Mouse (Mus musculus) heart, postnatal 0 days (tissue): Measurements from ENCODE around the gene A830005F24Rik. TPM values are rescaled to one million over a fixed set of nuclear protein-coding genes. Genes with fewer than 3 reads are reported as not detected.
A peak's percentile ranks its signal among the peaks of the same experiment; 100 is the strongest.

Experiments
- ATAC-seq: fragments of 200-750 bp; cut with Nextera tagmentation; 2 replicates; pipeline ENCODE4 v1.8.0; 2017; ENCODE audit warnings: low read depth, moderate number of reproducible peaks, moderate library complexity; ENCODE audit not compliant: insufficient read depth
- DNase-seq: peaks from one replicate; pipeline ENCODE4 v3.0.0-alpha.2; 2016; ENCODE audit warnings: low spot score
- H3K27ac ChIP-seq: fragments of 300-500 bp; sonication (generic); 2 replicates; pipeline ENCODE4 v1.5.1; 2014; ENCODE audit warnings: low read depth, mild to moderate bottlenecking
- H3K27me3 ChIP-seq: fragments of 300-500 bp; sonication (generic); 2 replicates; pipeline ENCODE4 v1.6.1; 2014; ENCODE audit warnings: low read length, mixed read lengths; ENCODE audit not compliant: control insufficient read depth, insufficient read depth
- H3K36me3 ChIP-seq: fragments of 300-500 bp; sonication (generic); replicated peaks from 2 replicates; pipeline ENCODE4 v1.6.1; 2014; ENCODE audit warnings: low read length, mixed read lengths; ENCODE audit not compliant: control insufficient read depth, insufficient read depth
- H3K4me1 ChIP-seq: fragments of 300-500 bp; sonication (generic); 2 replicates; pipeline ENCODE4 v1.6.1; 2014; ENCODE audit warnings: antibody characterized with exemption; ENCODE audit not compliant: control insufficient read depth, insufficient read depth
- H3K4me2 ChIP-seq: fragments of 300-500 bp; sonication (generic); 2 replicates; pipeline ENCODE4 v1.6.1; 2014; ENCODE audit warnings: low read depth, mild to moderate bottlenecking, low read length, moderate library complexity
- H3K4me3 ChIP-seq: fragments of 300-500 bp; sonication (generic); 2 replicates; pipeline ENCODE4 v1.5.1; 2014; ENCODE audit warnings: low read depth, low read length
- H3K9ac ChIP-seq: fragments of 300-500 bp; sonication (generic); replicated peaks from 2 replicates; pipeline ENCODE4 v1.6.1; 2014; ENCODE audit warnings: low read depth, low read length, mixed read lengths
- H3K9me3 ChIP-seq: fragments of 300-500 bp; sonication (generic); replicated peaks from 2 replicates; pipeline ENCODE4 v1.6.1; 2016; ENCODE audit warnings: low read length; ENCODE audit not compliant: control insufficient read depth
- CTCF ChIP-seq: IDR thresholded peaks from 2 replicates; pipeline ENCODE4 v1.5.1; 2016; ENCODE audit warnings: antibody characterized with exemption, control low read depth, low read depth
- EP300 ChIP-seq: IDR thresholded peaks from 2 replicates; pipeline ENCODE4 v1.6.1; 2016; ENCODE audit warnings: antibody characterized with exemption, low read depth
- WGBS: fragments of 180-500 bp; shearing (Covaris S2); extraction: QIAGEN DNeasy Blood & Tissue Kit; methylation state at CpG from one replicate; pipeline ENCODE4 v1.1.7; 2014; 5-methylcytosine and 5-hydroxymethylcytosine counted together
- polyA plus RNA-seq: library from polyadenylated mRNA; unstranded; fragments of >200 nt; fragmentation: Nextera tagmentation; extraction: Ambion mirVana; gene quantifications from 2 replicates; pipeline ENCODE4 v1.2.1, GENCODE M21; 2015
- total RNA-seq: library from RNA; depleted of rRNA; stranded (reverse); fragments of >200 nt; gene quantifications from 2 replicates; pipeline ENCODE4 v1.2.3, GENCODE M21; 2014; ENCODE audit warnings: low replicate concordance

Gene A830005F24Rik
- total and polyA plus RNA-seq, 2 experiments from 2014 or later, result 0.20 TPM; not detected in 1

- DNase-seq (no peak), ATAC-seq (no peak)
- no peak overlapping the region for H3K9ac ChIP-seq
- no peak overlapping the region for H3K4me2 ChIP-seq
- H3K4me3 ChIP-seq, result no peak overlapping the region
- TF ChIP-seq EP300 (no peak), CTCF (no peak)
- WGBS, result 87% methylated on average over 35 of the region's 35 CpGs
- H3K9me3 ChIP-seq, result no peaks in the 10 kb centered on the region
- H3K36me3 ChIP-seq, result peaks cover 39% of the 10 kb centered on the region
- H3K27ac ChIP-seq, result no peak overlapping the region
- H3K27me3 ChIP-seq, result no peaks in the 10 kb centered on the region
- H3K4me1 ChIP-seq, result peaks cover 10% of the 10 kb centered on the region
Observed at GRCm38 (mm10) chr13:48490396-48491182, 22.8 kb upstream of the A830005F24Rik start.

- no peaks in the 10 kb centered on the region for H3K9me3 ChIP-seq
- TF ChIP-seq EP300 (no peak), CTCF (no peak)
- 17% methylated on average over 4 of the region's 5 CpGs for WGBS
- H3K4me2 ChIP-seq, result no peak overlapping the region
- no peaks in the 10 kb centered on the region for H3K27me3 ChIP-seq
- H3K4me1 ChIP-seq, result peaks cover 10% of the 10 kb centered on the region
- H3K4me3 ChIP-seq, result no peak overlapping the region
- ATAC-seq (peak; percentile 80), DNase-seq (peak; percentile 86)
- peaks cover 33% of the 10 kb centered on the region for H3K36me3 ChIP-seq
- peak overlapping the region; percentile 64 for H3K27ac ChIP-seq
- no peak overlapping the region for H3K9ac ChIP-seq
Observed at GRCm38 (mm10) chr13:48493183-48493582, 20.2 kb upstream of the A830005F24Rik start.

DNA sequence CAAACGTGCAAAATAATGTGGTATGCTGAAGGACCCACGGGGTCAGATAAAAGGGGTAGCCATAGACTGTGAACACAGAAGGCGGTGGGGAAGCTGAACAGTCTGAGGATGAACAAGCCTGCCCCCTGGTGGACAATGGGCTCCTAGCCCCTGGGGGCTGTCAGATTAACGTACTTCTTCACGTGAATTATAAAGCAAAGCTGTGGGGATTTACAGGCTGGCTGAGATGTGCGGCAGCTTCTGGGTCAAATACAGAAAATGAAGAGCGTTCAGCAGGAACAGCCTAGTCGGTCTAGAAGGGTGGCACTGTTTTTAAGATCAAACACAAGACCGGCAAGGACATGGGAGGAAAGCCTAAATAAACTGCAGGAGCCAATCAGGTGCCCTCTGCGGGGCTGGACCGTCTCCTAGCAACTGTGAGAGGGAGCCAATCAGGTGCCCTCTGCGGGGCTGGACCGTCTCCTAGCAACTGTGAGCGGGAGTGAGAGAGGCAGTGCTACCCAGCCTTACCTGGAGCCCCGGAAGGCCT lies 15.6 kb upstream of the A830005F24Rik start:
- 27% methylated on average over 15 of the region's 15 CpGs for WGBS
- ATAC-seq (peak; percentile 69), DNase-seq (peak; percentile 46)
- Histone ChIP-seq H3K4me2 (no peak overlapping the region), H3K4me3 (no peak overlapping the region), H3K27me3 (no peaks in the 10 kb centered on the region), H3K9me3 (no peaks in the 10 kb centered on the region), H3K36me3 (peaks cover 9% of the 10 kb centered on the region; the same call in 1 of the 2 replicates), H3K9ac (no peak overlapping the region), H3K4me1 (peaks cover 6% of the 10 kb centered on the region), H3K27ac (no peak overlapping the region)
- TF ChIP-seq EP300, result no peak
- TF ChIP-seq CTCF, result peak; percentile 70

DNA sequence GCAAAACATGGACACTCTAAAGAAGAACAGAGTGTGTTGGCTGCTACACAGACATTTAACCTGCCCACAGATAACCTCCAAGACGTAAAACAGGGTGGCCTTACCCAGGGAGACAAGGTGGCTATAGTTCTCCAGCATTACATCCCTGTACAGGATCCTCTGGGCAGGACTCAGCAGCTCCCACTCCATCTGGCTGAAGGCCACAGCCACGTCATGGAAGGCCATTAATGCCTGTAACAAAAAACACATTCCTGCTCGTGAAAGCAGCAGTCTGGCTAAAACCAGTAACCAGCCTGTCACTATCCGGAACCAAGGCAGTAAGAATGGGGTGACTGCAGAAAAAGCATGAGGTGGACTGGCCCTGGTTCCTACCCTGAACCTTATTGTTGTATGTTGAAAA lies 14.7 kb upstream of the A830005F24Rik start:
- H3K4me1 ChIP-seq, result peaks cover 2% of the 10 kb centered on the region
- H3K4me2 ChIP-seq, result no peak overlapping the region
- peaks cover 18% of the 10 kb centered on the region for H3K36me3 ChIP-seq
- WGBS, result 59% methylated on average over 4 of the region's 4 CpGs
- H3K9ac ChIP-seq, result no peak overlapping the region
- H3K27me3 ChIP-seq, result no peaks in the 10 kb centered on the region
- no peak; the same call in 1 of the 2 replicates for ATAC-seq
- no peak overlapping the region for H3K27ac ChIP-seq
- TF ChIP-seq EP300, result no peak
- TF ChIP-seq CTCF, result no peak
- H3K4me3 ChIP-seq, result no peak overlapping the region
- DNase-seq, result no peak
- no peaks in the 10 kb centered on the region for H3K9me3 ChIP-seq

DNA sequence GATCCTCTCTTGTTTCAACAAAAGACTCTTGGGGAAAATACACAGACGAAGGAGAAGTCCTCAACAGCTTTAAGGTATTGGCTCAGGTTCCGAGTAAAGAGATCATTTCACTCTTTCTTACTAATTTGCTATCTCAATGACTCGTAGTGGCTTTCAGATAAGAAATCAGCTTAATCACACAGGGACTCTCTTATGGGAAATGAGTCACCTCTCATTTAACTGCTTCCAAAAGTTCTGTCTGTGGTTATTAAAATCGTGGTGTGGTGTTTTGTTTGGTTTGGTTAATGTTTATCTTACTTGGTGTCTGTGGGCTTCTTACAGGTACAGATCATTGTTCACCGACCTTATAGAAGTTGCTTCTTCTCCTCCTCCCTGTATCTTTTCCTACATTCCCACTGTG lies 10.9 kb upstream of the A830005F24Rik start:
- H3K4me3 ChIP-seq, result no peak overlapping the region

More for the DNA sequence above, 10.9 kb upstream of the A830005F24Rik start:
- Histone ChIP-seq H3K27ac (no peak overlapping the region), H3K9ac (no peak overlapping the region), H3K9me3 (no peaks in the 10 kb centered on the region), H3K4me2 (no peak overlapping the region), H3K4me1 (no peaks in the 10 kb centered on the region), H3K36me3 (peaks cover 37% of the 10 kb centered on the region), H3K27me3 (no peaks in the 10 kb centered on the region)
- TF ChIP-seq EP300, result no peak
- no peak for TF ChIP-seq CTCF
- no peak for DNase-seq
- 68% methylated on average over 5 of the region's 5 CpGs for WGBS
- ATAC-seq, result no peak
